Mouse (Mus musculus) spleen, adult 2 months (tissue): ENCODE measurements around the gene Pgap2. TPM values are rescaled to one million over a fixed set of nuclear protein-coding genes. Genes with fewer than 3 reads are reported as not detected.

Source experiments
- DNase-seq, 2 experiments: peaks; one replicate each; pipeline versions ENCODE4 v3.0.0 to v3.0.0-alpha.2; 2012 to 2021; ENCODE audit warnings: low spot score in 2 of 2, low read depth in 1 of 2
- H3K27ac ChIP-seq: fragments of 200-500 bp; 2 replicates; pipeline ENCODE4 v1.5.1; 2012; ENCODE audit warnings: low read length, inconsistent platforms; ENCODE audit not compliant: insufficient read depth
- H3K27me3 ChIP-seq: fragments of 200-500 bp; 2 replicates; pipeline ENCODE4 v1.6.1; 2012; ENCODE audit warnings: mild to moderate bottlenecking, moderate library complexity, low read length, inconsistent platforms; ENCODE audit not compliant: control insufficient read depth, insufficient read depth
- H3K36me3 ChIP-seq: fragments of 200-500 bp; 2 replicates; pipeline ENCODE4 v1.6.1; 2012; ENCODE audit warnings: mild to moderate bottlenecking, low read length, inconsistent platforms; ENCODE audit not compliant: control insufficient read depth, insufficient read depth
- H3K4me1 ChIP-seq: fragments of 200-500 bp; 2 replicates; pipeline ENCODE4 v1.6.1; 2011; ENCODE audit warnings: inconsistent platforms; ENCODE audit not compliant: control insufficient read depth, insufficient read depth, insufficient read length
- H3K4me3 ChIP-seq: fragments of 200-500 bp; 2 replicates; pipeline ENCODE4 v1.5.1; 2011; ENCODE audit warnings: mild to moderate bottlenecking, inconsistent platforms; ENCODE audit not compliant: insufficient read depth, insufficient read length; ENCODE audit errors: extremely low read depth
- CTCF ChIP-seq: fragments of 200-500 bp; IDR thresholded peaks from 2 replicates; pipeline ENCODE4 v1.5.1; 2011; ENCODE audit warnings: mild to moderate bottlenecking, inconsistent platforms; ENCODE audit not compliant: insufficient read depth, insufficient read length, insufficient replicate concordance; ENCODE audit errors: extremely low read depth
- POLR2A ChIP-seq: fragments of 200-500 bp; IDR thresholded peaks from 2 replicates; pipeline ENCODE4 v1.6.1; 2011; ENCODE audit warnings: low read depth, low read length, inconsistent platforms
- WGBS: fragments of 180-500 bp; shearing (Covaris S2); methylation state at CpG from one replicate; pipeline ENCODE4 v1.1.7; 2018; 5-methylcytosine and 5-hydroxymethylcytosine counted together
- polyA plus RNA-seq: library from polyadenylated mRNA; depleted of rRNA; stranded (reverse); fragments of >200 nt; gene quantifications from 2 replicates; pipeline ENCODE4 v1.2.3, GENCODE M21; 2012

Pgap2 gene
- polyA plus RNA-seq, 1 experiment, result 57.8 TPM

DNA sequence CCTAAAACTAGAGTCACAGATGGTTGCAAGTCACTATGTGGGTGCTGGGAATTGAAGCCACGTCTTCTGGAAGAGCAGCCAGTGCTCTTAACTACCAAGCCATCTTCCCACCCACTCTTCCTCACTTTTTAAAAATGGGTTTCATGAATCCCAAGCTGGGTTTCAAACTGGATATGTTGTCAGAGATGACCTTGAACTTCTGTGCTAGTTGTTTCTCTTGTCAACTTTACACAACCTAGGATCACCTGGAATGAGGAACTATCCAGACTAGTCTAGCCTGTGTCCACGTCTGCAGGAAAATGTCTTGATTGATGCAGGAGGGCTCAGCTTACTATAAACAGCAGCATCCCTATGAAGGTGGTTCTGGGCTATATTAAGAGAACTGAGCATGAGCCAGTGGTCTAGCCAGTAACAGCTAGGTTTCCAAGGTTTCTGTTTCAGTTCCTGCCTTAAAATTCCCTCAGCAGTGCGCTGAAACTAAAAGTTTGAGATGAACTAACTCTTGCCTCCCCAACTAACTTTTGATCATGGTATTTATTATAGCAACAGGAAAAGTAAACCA, 5.6 kb upstream of the Pgap2 start:
- H3K4me1 ChIP-seq, result peaks cover 4% of the 10 kb centered on the region; the same call in 1 of the 2 replicates
- TF ChIP-seq POLR2A (no peak), CTCF (no peak)
- no peak for DNase-seq
- H3K27ac ChIP-seq, result no peak overlapping the region; the same call in 1 of the 2 replicates
- H3K27me3 ChIP-seq, result no peaks in the 10 kb centered on the region
- 76% methylated on average over 3 of the region's 3 CpGs for WGBS
- H3K4me3 ChIP-seq, result no peak overlapping the region
- H3K36me3 ChIP-seq, result no peaks in the 10 kb centered on the region

GRCm38 (mm10) chr7:102205646-102206045, 4.4 kb upstream of the Pgap2 start:
- Histone ChIP-seq H3K27ac (no peak overlapping the region), H3K36me3 (no peaks in the 10 kb centered on the region), H3K27me3 (no peaks in the 10 kb centered on the region), H3K4me3 (no peak overlapping the region), H3K4me1 (peaks cover 4% of the 10 kb centered on the region; the same call in 1 of the 2 replicates)
- no peak for DNase-seq
- no peak for TF ChIP-seq POLR2A
- WGBS, result 77% methylated on average over 1 of the region's 1 CpGs

GRCm38 (mm10) chr7:102208806-102209363, 1.1 kb upstream of the Pgap2 start:
- Histone ChIP-seq H3K27ac (no peak overlapping the region), H3K4me1 (peaks cover 4% of the 10 kb centered on the region; the same call in 1 of the 2 replicates), H3K4me3 (peak overlapping the region; percentile 91; the same call in 1 of the 2 replicates), H3K27me3 (no peaks in the 10 kb centered on the region), H3K36me3 (no peaks in the 10 kb centered on the region)
- TF ChIP-seq CTCF, result no peak
- TF ChIP-seq POLR2A, result no peak
- DNase-seq, result no peak
- 36% methylated on average over 4 of the region's 4 CpGs for WGBS

DNA sequence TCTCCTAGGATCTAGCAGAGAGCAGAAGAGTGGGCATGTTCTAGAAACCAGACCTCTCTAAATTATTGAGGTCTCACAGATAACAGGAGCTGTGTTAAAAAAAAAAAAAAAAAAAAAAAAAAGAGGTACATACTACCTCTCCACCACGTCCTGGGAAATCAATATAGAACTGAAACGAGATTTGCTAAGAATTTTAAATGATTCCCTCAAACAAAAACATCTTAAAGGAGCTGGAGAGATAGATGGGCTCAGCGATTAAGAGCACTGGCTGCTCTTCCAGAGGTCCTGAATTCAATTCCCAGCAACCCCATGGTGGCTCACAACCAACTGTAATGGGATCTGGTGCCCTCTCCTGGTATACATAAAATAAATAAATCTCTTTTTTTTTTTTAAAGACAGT, 1.1 kb downstream of the Pgap2 start:
- Histone ChIP-seq H3K27me3 (no peaks in the 10 kb centered on the region), H3K4me3 (peak overlapping the region; percentile 87), H3K36me3 (no peaks in the 10 kb centered on the region), H3K27ac (peak overlapping the region; percentile 89; the same call in 1 of the 2 replicates), H3K4me1 (peaks cover 4% of the 10 kb centered on the region; the same call in 1 of the 2 replicates)
- TF ChIP-seq POLR2A (no peak), CTCF (no peak)
- DNase-seq, result no peak
- WGBS, result 63% methylated on average over 3 of the region's 3 CpGs

- TF ChIP-seq POLR2A, result no peak
- TF ChIP-seq CTCF, result no peak
- no peaks in the 10 kb centered on the region for H3K27me3 ChIP-seq
Measured at GRCm38 (mm10) chr7:102221899-102222298, 11.9 kb downstream of the Pgap2 start.

GRCm38 (mm10) chr7:102222336-102222735, 12.3 kb downstream of the Pgap2 start:
- peak; percentile 41 to 47 for DNase-seq
- H3K36me3 ChIP-seq, result no peaks in the 10 kb centered on the region
- WGBS, result under 1% methylated on average over 9 of the region's 13 CpGs
- no peaks in the 10 kb centered on the region for H3K27me3 ChIP-seq
- peak overlapping the region; percentile 78 for H3K4me3 ChIP-seq
- TF ChIP-seq CTCF (peak; percentile 20; the same call in 1 of the 2 replicates), POLR2A (no peak)
- H3K4me1 ChIP-seq, result no peaks in the 10 kb centered on the region
- H3K27ac ChIP-seq, result 0 out of 2 replicates have a peak overlapping the region, but pooled peaks have one; percentile 21

More at GRCm38 (mm10) chr7:102221899-102222298, 11.9 kb downstream of the Pgap2 start:
- no peak overlapping the region for H3K27ac ChIP-seq
- WGBS, result 39% methylated on average over 1 of the region's 1 CpGs
- H3K36me3 ChIP-seq, result no peaks in the 10 kb centered on the region
- DNase-seq, result no peak
- no peaks in the 10 kb centered on the region for H3K4me1 ChIP-seq
- H3K4me3 ChIP-seq, result no peak overlapping the region

GRCm38 (mm10) chr7:102222830-102223556, 13.0 kb downstream of the Pgap2 start:
- Histone ChIP-seq H3K4me3 (peak overlapping the region; percentile 78), H3K27me3 (no peaks in the 10 kb centered on the region), H3K4me1 (no peaks in the 10 kb centered on the region), H3K27ac (peak overlapping the region; percentile 21; the same call in 1 of the 2 replicates), H3K36me3 (no peaks in the 10 kb centered on the region)
- TF ChIP-seq POLR2A, result no peak
- TF ChIP-seq CTCF, result no peak
- peak in 1 of 2 experiments; percentile 63 for DNase-seq
- 3% methylated on average over 31 of the region's 31 CpGs for WGBS
